Mouse (Mus musculus): ENCODE results near the gene Olfr788.

DNA sequence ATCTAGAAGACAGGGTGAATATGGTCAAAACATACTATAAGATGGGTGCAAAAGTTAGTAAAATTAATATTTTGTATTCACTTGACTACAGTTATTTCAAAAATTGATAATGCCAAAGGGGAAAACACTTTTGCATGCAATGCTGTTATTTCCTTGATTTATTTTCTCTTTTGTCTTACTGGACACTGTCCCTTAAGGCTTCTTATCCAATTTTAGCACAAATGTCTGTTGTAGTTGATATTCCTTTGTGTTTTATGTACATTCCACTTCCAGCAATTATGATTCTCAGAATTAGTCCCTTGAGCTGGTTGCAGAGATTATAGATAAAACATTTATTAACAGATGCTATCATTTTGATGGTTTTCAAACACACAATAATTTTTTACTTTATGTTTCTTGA is 43.8 kb upstream of the Olfr788 start, which contains the start of gene Olfr786:
- no peak for TF ChIP-seq POLR2A (IDR thresholded peaks at IDR 0.05; ENCODE audit: insufficient read length, low read depth)
- no peak for TF ChIP-seq POLR2AphosphoS2 (IDR thresholded peaks at IDR 0.05; ENCODE audit: insufficient read length, low read depth)
- TF ChIP-seq REST (IDR thresholded peaks at IDR 0.05; ENCODE audit: insufficient read depth, insufficient read length): no peak
- TF ChIP-seq MYOD1 (IDR thresholded peaks at IDR 0.05; ENCODE audit: control insufficient read depth in 1 of 3, insufficient read length in 2 of 3, low read depth in 2 of 3): no peak
- no peak for TF ChIP-seq MAX (IDR thresholded peaks at IDR 0.05; ENCODE audit: low read depth)
- no peak for TF ChIP-seq CEBPB (IDR thresholded peaks at IDR 0.05; ENCODE audit: insufficient read depth, poor library complexity, severe bottlenecking)
- TF ChIP-seq E2F4 (IDR thresholded peaks at IDR 0.05; ENCODE audit: insufficient read depth): no peak
- TF ChIP-seq TCF3 (IDR thresholded peaks at IDR 0.05; ENCODE audit: insufficient read length, low read depth): no peak
- no peak for TF ChIP-seq TCF12 (IDR thresholded peaks at IDR 0.05; ENCODE audit: insufficient read depth, poor library complexity, severe bottlenecking)
- no peak for TF ChIP-seq USF1 (IDR thresholded peaks at IDR 0.05; ENCODE audit: low read depth)
- TF ChIP-seq SRF (IDR thresholded peaks at IDR 0.05; ENCODE audit: control insufficient read depth, insufficient read length, low read depth): no peak
- TF ChIP-seq MYOG (IDR thresholded peaks at IDR 0.05; ENCODE audit: control insufficient read depth in 1 of 3, insufficient read depth in 1 of 3, insufficient read length in 2 of 3, low read depth in 2 of 3): no peak
